Mouse (Mus musculus) heart, embryonic 15.5 days (tissue): ENCODE data around the gene Ric8b. TPM values are rescaled to one million over a fixed set of nuclear protein-coding genes. Genes with fewer than 3 reads are reported as not detected.

Experiments used
- ATAC-seq: fragments of 200-750 bp; cut with Nextera tagmentation; replicated peaks from 2 replicates; pipeline ENCODE4 v1.8.0; 2017; ENCODE audit warnings: low read depth, moderate TSS enrichment; ENCODE audit not compliant: insufficient number of reproducible peaks, insufficient read depth, low FRiP score
- H3K27ac ChIP-seq: fragments of 300-500 bp; sonication (generic); 2 replicates; pipeline ENCODE4 v1.5.1; 2015; ENCODE audit warnings: mild to moderate bottlenecking, inconsistent platforms
- H3K27me3 ChIP-seq: fragments of 300-500 bp; sonication (generic); 2 replicates; pipeline ENCODE4 v1.6.1; 2015; ENCODE audit warnings: inconsistent platforms
- H3K36me3 ChIP-seq: fragments of 300-500 bp; sonication (generic); 2 replicates; pipeline ENCODE4 v1.6.1; 2015; ENCODE audit warnings: mild to moderate bottlenecking, inconsistent platforms
- H3K4me1 ChIP-seq: fragments of 300-500 bp; sonication (generic); replicated peaks from 2 replicates; pipeline ENCODE4 v1.6.1; 2015; ENCODE audit warnings: inconsistent platforms
- H3K4me2 ChIP-seq: fragments of 300-500 bp; sonication (generic); 2 replicates; pipeline ENCODE4 v1.6.1; 2015; ENCODE audit warnings: inconsistent platforms, mild to moderate bottlenecking, moderate library complexity
- H3K4me3 ChIP-seq: fragments of 300-500 bp; sonication (generic); 2 replicates; pipeline ENCODE4 v1.5.1; 2015; ENCODE audit warnings: mild to moderate bottlenecking, inconsistent platforms
- H3K9ac ChIP-seq: fragments of 300-500 bp; sonication (generic); 2 replicates; pipeline ENCODE4 v1.6.1; 2015; ENCODE audit warnings: mild to moderate bottlenecking, inconsistent platforms
- H3K9me3 ChIP-seq: fragments of 300-500 bp; sonication (generic); replicated peaks from 2 replicates; pipeline ENCODE4 v1.6.1; 2016; ENCODE audit warnings: inconsistent platforms
- WGBS: fragments of 180-500 bp; shearing (Covaris S2); methylation state at CpG from one replicate; pipeline ENCODE4 v1.1.7; 2015; ENCODE audit warnings: mixed read lengths; 5-methylcytosine and 5-hydroxymethylcytosine counted together
- polyA plus RNA-seq: library from polyadenylated mRNA; unstranded; fragments of >200 nt; fragmentation: Nextera tagmentation; extraction: Ambion mirVana; gene quantifications from 2 replicates; pipeline ENCODE4 v1.2.1, GENCODE M21; 2015

Ric8b gene
- polyA plus RNA-seq, 1 experiment from 2014 or later = 13.6 TPM

GRCm38 (mm10) chr10:84896941-84897930 lies 20.2 kb upstream of the Ric8b start:
- Histone ChIP-seq H3K4me3 (no peak overlapping the region), H3K27me3 (no peaks in the 10 kb centered on the region), H3K27ac (no peak overlapping the region), H3K4me1 (peaks cover 17% of the 10 kb centered on the region), H3K9ac (no peak overlapping the region), H3K4me2 (no peak overlapping the region), H3K36me3 (no peaks in the 10 kb centered on the region), H3K9me3 (no peaks in the 10 kb centered on the region)
- WGBS = 56% methylated on average over 9 of the region's 9 CpGs
- no peak for ATAC-seq

GRCm38 (mm10) chr10:84898144-84898979 lies 19.1 kb upstream of the Ric8b start:
- no peak overlapping the region for H3K4me2 ChIP-seq
- H3K4me1 ChIP-seq = peaks cover 21% of the 10 kb centered on the region
- H3K36me3 ChIP-seq = no peaks in the 10 kb centered on the region
- no peaks in the 10 kb centered on the region for H3K9me3 ChIP-seq
- no peak for ATAC-seq
- H3K27me3 ChIP-seq = no peaks in the 10 kb centered on the region
- no peak overlapping the region for H3K4me3 ChIP-seq
- no peak overlapping the region for H3K27ac ChIP-seq
- WGBS = 66% methylated on average over 3 of the region's 3 CpGs
- no peak overlapping the region for H3K9ac ChIP-seq

- H3K27ac ChIP-seq = no peak overlapping the region
- peaks cover 27% of the 10 kb centered on the region for H3K4me1 ChIP-seq
- WGBS = 63% methylated on average over 5 of the region's 5 CpGs
These were observed 15.7 kb upstream of the Ric8b start for GRCm38 (mm10) chr10:84901676-84902075.

GRCm38 (mm10) chr10:84902213-84902612 lies 15.2 kb upstream of the Ric8b start:
- no peaks in the 10 kb centered on the region for H3K27me3 ChIP-seq
- 65% methylated on average over 2 of the region's 2 CpGs for WGBS
- no peaks in the 10 kb centered on the region for H3K9me3 ChIP-seq
- H3K4me2 ChIP-seq = no peak overlapping the region
- no peak overlapping the region for H3K9ac ChIP-seq
- H3K36me3 ChIP-seq = no peaks in the 10 kb centered on the region
- no peak overlapping the region for H3K4me3 ChIP-seq
- no peak for ATAC-seq
- no peak overlapping the region for H3K27ac ChIP-seq
- H3K4me1 ChIP-seq = peaks cover 27% of the 10 kb centered on the region

More at GRCm38 (mm10) chr10:84901676-84902075, 15.7 kb upstream of the Ric8b start:
- H3K4me2 ChIP-seq = no peak overlapping the region
- H3K9me3 ChIP-seq = no peaks in the 10 kb centered on the region
- no peak overlapping the region for H3K4me3 ChIP-seq
- no peaks in the 10 kb centered on the region for H3K27me3 ChIP-seq
- no peak for ATAC-seq
- H3K36me3 ChIP-seq = no peaks in the 10 kb centered on the region
- H3K9ac ChIP-seq = no peak overlapping the region

- H3K9ac ChIP-seq = no peak overlapping the region
- H3K4me2 ChIP-seq = peak overlapping the region; percentile 50
- H3K27ac ChIP-seq = no peak overlapping the region
- H3K4me1 ChIP-seq = peaks cover 23% of the 10 kb centered on the region
- H3K36me3 ChIP-seq = no peaks in the 10 kb centered on the region
- H3K27me3 ChIP-seq = no peaks in the 10 kb centered on the region
- 41% methylated on average over 7 of the region's 7 CpGs for WGBS
- ATAC-seq = no peak
- H3K9me3 ChIP-seq = no peaks in the 10 kb centered on the region
- no peak overlapping the region for H3K4me3 ChIP-seq
These were observed 14.1 kb upstream of the Ric8b start for GRCm38 (mm10) chr10:84903307-84903706.

GRCm38 (mm10) chr10:84903742-84904141 lies 13.7 kb upstream of the Ric8b start:
- peak; percentile 44; the same call in 1 of the 2 replicates for ATAC-seq
- peak overlapping the region; percentile 50 for H3K4me2 ChIP-seq
- peaks cover 20% of the 10 kb centered on the region for H3K4me1 ChIP-seq
- no peaks in the 10 kb centered on the region for H3K9me3 ChIP-seq
- no peaks in the 10 kb centered on the region for H3K36me3 ChIP-seq
- H3K9ac ChIP-seq = no peak overlapping the region
- H3K4me3 ChIP-seq = 0 out of 2 replicates have a peak overlapping the region, but pooled peaks have one; percentile 11
- no peak overlapping the region for H3K27ac ChIP-seq
- WGBS = 4% methylated on average over 5 of the region's 5 CpGs
- H3K27me3 ChIP-seq = no peaks in the 10 kb centered on the region

GRCm38 (mm10) chr10:84906895-84907294 lies 10.5 kb upstream of the Ric8b start:
- no peak overlapping the region for H3K9ac ChIP-seq
- H3K4me3 ChIP-seq = no peak overlapping the region
- no peak overlapping the region for H3K4me2 ChIP-seq
- 81% methylated on average over 9 of the region's 9 CpGs for WGBS
- ATAC-seq = no peak
- no peak overlapping the region for H3K27ac ChIP-seq
- H3K4me1 ChIP-seq = peaks cover 16% of the 10 kb centered on the region
- H3K9me3 ChIP-seq = no peaks in the 10 kb centered on the region
- H3K27me3 ChIP-seq = no peaks in the 10 kb centered on the region
- no peaks in the 10 kb centered on the region for H3K36me3 ChIP-seq

- no peaks in the 10 kb centered on the region for H3K36me3 ChIP-seq
- H3K4me3 ChIP-seq = no peak overlapping the region
- H3K27ac ChIP-seq = no peak overlapping the region
- no peaks in the 10 kb centered on the region for H3K27me3 ChIP-seq
- no peaks in the 10 kb centered on the region for H3K9me3 ChIP-seq
- ATAC-seq = no peak
- no peak overlapping the region for H3K4me2 ChIP-seq
- WGBS = 83% methylated on average over 3 of the region's 3 CpGs
- H3K4me1 ChIP-seq = peaks cover 13% of the 10 kb centered on the region
- H3K9ac ChIP-seq = no peak overlapping the region
These were observed 9.4 kb upstream of the Ric8b start for GRCm38 (mm10) chr10:84908006-84908405.

GRCm38 (mm10) chr10:84908471-84908870 lies 8.9 kb upstream of the Ric8b start:
- Histone ChIP-seq H3K4me1 (peaks cover 8% of the 10 kb centered on the region), H3K27me3 (no peaks in the 10 kb centered on the region), H3K36me3 (no peaks in the 10 kb centered on the region), H3K9ac (no peak overlapping the region), H3K9me3 (no peaks in the 10 kb centered on the region), H3K4me3 (no peak overlapping the region), H3K27ac (no peak overlapping the region), H3K4me2 (no peak overlapping the region)
- WGBS = 79% methylated on average over 3 of the region's 3 CpGs
- ATAC-seq = no peak

- Histone ChIP-seq H3K4me3 (no peak overlapping the region), H3K4me2 (peak overlapping the region; percentile 19; the same call in 1 of the 2 replicates), H3K27me3 (no peaks in the 10 kb centered on the region), H3K4me1 (0 out of 2 replicates have a peak, but pooled peaks cover 3% of the 10 kb centered on the region), H3K27ac (no peak overlapping the region), H3K9ac (no peak overlapping the region), H3K36me3 (no peaks in the 10 kb centered on the region), H3K9me3 (no peaks in the 10 kb centered on the region)
- WGBS = 62% methylated on average over 17 of the region's 17 CpGs
- peak; percentile 43; the same call in 1 of the 2 replicates for ATAC-seq
These were observed 8.2 kb upstream of the Ric8b start for GRCm38 (mm10) chr10:84909021-84909801.
